Mouse (Mus musculus) neural tube, embryonic 13.5 days (tissue): Measurements from ENCODE around the gene Os9. TPM values are rescaled to one million over a fixed set of nuclear protein-coding genes. Genes with fewer than 3 reads are reported as not detected.
"Not testable (repeated sequence)": the region's sequence is repeated elsewhere in the genome, so short reads cannot be mapped to it uniquely, and the experiment has no call there.

Experiments used
- ATAC-seq: fragments of 200-750 bp; cut with Nextera tagmentation; 2 replicates; pipeline ENCODE4 v1.8.0; 2017; ENCODE audit warnings: low read depth, mild to moderate bottlenecking, moderate TSS enrichment, moderate library complexity
- H3K27ac ChIP-seq: fragments of 300-500 bp; sonication (generic); replicated peaks from 2 replicates; pipeline ENCODE4 v1.5.1; 2015; ENCODE audit warnings: moderate library complexity, mild to moderate bottlenecking, inconsistent platforms
- H3K27me3 ChIP-seq: fragments of 300-500 bp; sonication (generic); 2 replicates; pipeline ENCODE4 v1.6.1; 2015; ENCODE audit warnings: mild to moderate bottlenecking, inconsistent platforms
- H3K36me3 ChIP-seq: fragments of 300-500 bp; sonication (generic); 2 replicates; pipeline ENCODE4 v1.6.1; 2015; ENCODE audit warnings: mild to moderate bottlenecking, inconsistent platforms
- H3K4me1 ChIP-seq: fragments of 300-500 bp; sonication (generic); replicated peaks from 2 replicates; pipeline ENCODE4 v1.6.1; 2015; ENCODE audit warnings: inconsistent platforms
- H3K4me2 ChIP-seq: fragments of 300-500 bp; sonication (generic); 2 replicates; pipeline ENCODE4 v1.6.1; 2015; ENCODE audit warnings: inconsistent platforms, mild to moderate bottlenecking, moderate library complexity
- H3K4me3 ChIP-seq: fragments of 300-500 bp; sonication (generic); 2 replicates; pipeline ENCODE4 v1.5.1; 2015; ENCODE audit warnings: mild to moderate bottlenecking, inconsistent platforms
- H3K9ac ChIP-seq: fragments of 300-500 bp; sonication (generic); 2 replicates; pipeline ENCODE4 v1.6.1; 2015; ENCODE audit warnings: moderate library complexity, mild to moderate bottlenecking, inconsistent platforms
- H3K9me3 ChIP-seq: fragments of 300-500 bp; sonication (generic); 2 replicates; pipeline ENCODE4 v1.6.1; 2016; ENCODE audit warnings: inconsistent platforms
- WGBS: fragments of 180-500 bp; shearing (Covaris S2); methylation state at CpG from one replicate; pipeline ENCODE4 v1.1.7; 2015; 5-methylcytosine and 5-hydroxymethylcytosine counted together
- polyA plus RNA-seq: library from polyadenylated mRNA; unstranded; fragments of >200 nt; fragmentation: Nextera tagmentation; extraction: Ambion mirVana; gene quantifications from 2 replicates; pipeline ENCODE4 v1.2.1, GENCODE M21; 2015

Os9 gene
- polyA plus RNA-seq, 1 experiment from 2014 or later, result 146 TPM

- WGBS, result 35% methylated on average over 4 of the region's 4 CpGs
- no peak for ATAC-seq
- Histone ChIP-seq H3K4me1 (peaks cover 39% of the 10 kb centered on the region), H3K9ac (0 out of 2 replicates have a peak overlapping the region, but pooled peaks have one; percentile 17), H3K27me3 (peaks cover 42% of the 10 kb centered on the region), H3K4me3 (no peak overlapping the region), H3K36me3 (no peaks in the 10 kb centered on the region), H3K27ac (no peak overlapping the region), H3K4me2 (peak overlapping the region; percentile 4; the same call in 1 of the 2 replicates), H3K9me3 (no peaks in the 10 kb centered on the region)
These were observed 44.8 kb downstream of the Os9 start for GRCm38 (mm10) chr10:127076082-127076481.

DNA sequence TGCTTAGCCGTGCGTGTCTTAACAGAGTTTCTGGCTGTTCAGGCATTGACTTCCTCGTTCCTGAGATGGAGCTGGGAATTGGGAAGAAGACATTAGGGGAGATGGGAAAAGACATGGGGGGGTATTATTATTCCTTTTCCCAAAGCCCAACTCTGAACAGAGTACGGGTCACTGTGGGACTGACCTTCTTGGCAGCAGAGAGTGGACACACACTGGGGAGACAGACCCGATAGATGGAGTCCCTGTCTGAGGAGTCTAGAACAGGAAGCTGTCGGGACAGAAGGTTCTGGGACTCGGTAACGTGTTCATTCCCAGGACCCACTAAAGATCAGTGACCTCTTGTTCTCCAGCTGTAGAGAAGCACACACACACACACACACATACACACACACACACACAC is 45.3 kb downstream of the Os9 start:
- Histone ChIP-seq H3K36me3 (no peaks in the 10 kb centered on the region), H3K9me3 (no peaks in the 10 kb centered on the region), H3K4me2 (peak overlapping the region; percentile 4; the same call in 1 of the 2 replicates), H3K4me1 (peaks cover 38% of the 10 kb centered on the region), H3K27me3 (peaks cover 37% of the 10 kb centered on the region), H3K27ac (no peak overlapping the region), H3K4me3 (no peak overlapping the region), H3K9ac (0 out of 2 replicates have a peak overlapping the region, but pooled peaks have one; percentile 17)
- ATAC-seq, result no peak
- WGBS, result 79% methylated on average over 8 of the region's 8 CpGs

DNA sequence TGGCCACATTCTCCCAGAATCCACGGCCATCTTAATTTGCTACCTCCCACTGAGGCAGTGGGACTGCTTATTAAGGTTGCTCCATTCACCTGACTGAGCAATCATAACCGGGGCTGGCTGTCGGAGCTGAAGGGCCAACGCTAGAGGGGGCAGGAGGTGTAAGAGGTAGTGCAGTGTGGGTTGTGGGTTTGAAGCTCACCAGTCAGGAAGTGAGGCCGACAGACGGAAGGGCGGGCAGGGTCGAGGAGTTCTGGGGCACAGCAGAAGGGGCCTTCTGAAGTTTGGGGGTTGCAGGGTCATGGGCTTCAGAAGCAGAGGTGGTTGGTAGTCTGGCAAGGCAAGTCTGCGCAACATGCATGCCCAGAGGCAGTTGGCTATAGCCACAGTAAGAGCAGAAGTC is 45.9 kb downstream of the Os9 start, which contains the start of gene Agap2:
Agap2 (plus strand) TSS at position 205 of the 400 bp plus-strand sequence.
- Histone ChIP-seq H3K4me1 (peaks cover 33% of the 10 kb centered on the region), H3K27me3 (peaks cover 31% of the 10 kb centered on the region), H3K4me2 (peak within 1 kb of the TSS; percentile 4; the same call in 1 of the 2 replicates), H3K4me3 (no peak within 1 kb of the TSS), H3K36me3 (no peaks in the 10 kb centered on the region), H3K9ac (0 out of 2 replicates have a peak within 1 kb of the TSS, but pooled peaks have one; percentile 17), H3K27ac (no peak within 1 kb of the TSS), H3K9me3 (no peaks in the 10 kb centered on the region)
- 70% methylated on average over 9 of the region's 9 CpGs for WGBS
- ATAC-seq, result no peak

GRCm38 (mm10) chr10:127073981-127074380 is 47.0 kb downstream of the Os9 start:
- H3K9ac ChIP-seq, result no peak overlapping the region
- peaks cover 32% of the 10 kb centered on the region for H3K4me1 ChIP-seq
- no peak overlapping the region for H3K27ac ChIP-seq
- no peak overlapping the region for H3K4me3 ChIP-seq
- H3K9me3 ChIP-seq, result no peaks in the 10 kb centered on the region
- H3K36me3 ChIP-seq, result no peaks in the 10 kb centered on the region
- H3K4me2 ChIP-seq, result no peak overlapping the region
- WGBS, result 93% methylated on average over 1 of the region's 1 CpGs
- H3K27me3 ChIP-seq, result peaks cover 27% of the 10 kb centered on the region
- no peak for ATAC-seq

DNA sequence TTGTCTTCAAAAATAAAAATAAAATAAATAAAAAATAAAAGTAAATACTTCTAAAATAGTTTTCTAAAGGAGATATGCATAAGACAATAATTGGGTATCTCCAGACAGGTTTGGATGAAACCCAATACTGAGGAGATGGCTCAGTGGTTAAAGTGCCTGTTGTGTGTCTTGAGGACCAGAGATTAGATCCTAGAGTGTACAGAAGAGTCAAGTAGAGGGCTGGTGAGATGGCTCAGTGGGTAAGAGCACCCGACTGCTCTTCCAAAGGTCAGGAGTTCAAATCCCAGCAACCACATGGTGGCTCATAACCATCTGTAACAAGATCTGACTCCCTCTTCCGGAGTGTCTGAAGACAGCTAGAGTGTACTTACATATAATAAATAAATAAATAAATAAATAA is 48.0 kb downstream of the Os9 start:
- not testable (repeated sequence) for H3K4me3 ChIP-seq, H3K4me2 ChIP-seq, H3K36me3 ChIP-seq, H3K27ac ChIP-seq, ATAC-seq, H3K9me3 ChIP-seq, H3K9ac ChIP-seq
- Histone ChIP-seq H3K4me1 (peaks cover 37% of the 10 kb centered on the region), H3K27me3 (peaks cover 23% of the 10 kb centered on the region)
- WGBS, result 76% methylated on average over 2 of the region's 2 CpGs

GRCm38 (mm10) chr10:127072270-127072669 is 48.7 kb downstream of the Os9 start:
- H3K9ac ChIP-seq, H3K9me3 ChIP-seq, H3K4me2 ChIP-seq, H3K4me3 ChIP-seq, ATAC-seq, H3K27ac ChIP-seq: not testable (repeated sequence)
- peaks cover 36% of the 10 kb centered on the region for H3K4me1 ChIP-seq
- peaks cover 17% of the 10 kb centered on the region for H3K27me3 ChIP-seq
- 83% methylated on average over 4 of the region's 4 CpGs for WGBS
- peaks cover 14% of the 10 kb centered on the region for H3K36me3 ChIP-seq

GRCm38 (mm10) chr10:127071203-127071602 is 49.7 kb downstream of the Os9 start:
- H3K27me3 ChIP-seq, result peaks cover 7% of the 10 kb centered on the region
- H3K4me2 ChIP-seq, result peak overlapping the region; percentile 93
- peaks cover 25% of the 10 kb centered on the region for H3K36me3 ChIP-seq
- H3K4me1 ChIP-seq, result peaks cover 40% of the 10 kb centered on the region
- 71% methylated on average over 9 of the region's 9 CpGs for WGBS
- no peaks in the 10 kb centered on the region for H3K9me3 ChIP-seq
- no peak for ATAC-seq
- H3K27ac ChIP-seq, result no peak overlapping the region; the same call in 1 of the 2 replicates
- peak overlapping the region; percentile 65 for H3K4me3 ChIP-seq
- H3K9ac ChIP-seq, result peak overlapping the region; percentile 87

DNA sequence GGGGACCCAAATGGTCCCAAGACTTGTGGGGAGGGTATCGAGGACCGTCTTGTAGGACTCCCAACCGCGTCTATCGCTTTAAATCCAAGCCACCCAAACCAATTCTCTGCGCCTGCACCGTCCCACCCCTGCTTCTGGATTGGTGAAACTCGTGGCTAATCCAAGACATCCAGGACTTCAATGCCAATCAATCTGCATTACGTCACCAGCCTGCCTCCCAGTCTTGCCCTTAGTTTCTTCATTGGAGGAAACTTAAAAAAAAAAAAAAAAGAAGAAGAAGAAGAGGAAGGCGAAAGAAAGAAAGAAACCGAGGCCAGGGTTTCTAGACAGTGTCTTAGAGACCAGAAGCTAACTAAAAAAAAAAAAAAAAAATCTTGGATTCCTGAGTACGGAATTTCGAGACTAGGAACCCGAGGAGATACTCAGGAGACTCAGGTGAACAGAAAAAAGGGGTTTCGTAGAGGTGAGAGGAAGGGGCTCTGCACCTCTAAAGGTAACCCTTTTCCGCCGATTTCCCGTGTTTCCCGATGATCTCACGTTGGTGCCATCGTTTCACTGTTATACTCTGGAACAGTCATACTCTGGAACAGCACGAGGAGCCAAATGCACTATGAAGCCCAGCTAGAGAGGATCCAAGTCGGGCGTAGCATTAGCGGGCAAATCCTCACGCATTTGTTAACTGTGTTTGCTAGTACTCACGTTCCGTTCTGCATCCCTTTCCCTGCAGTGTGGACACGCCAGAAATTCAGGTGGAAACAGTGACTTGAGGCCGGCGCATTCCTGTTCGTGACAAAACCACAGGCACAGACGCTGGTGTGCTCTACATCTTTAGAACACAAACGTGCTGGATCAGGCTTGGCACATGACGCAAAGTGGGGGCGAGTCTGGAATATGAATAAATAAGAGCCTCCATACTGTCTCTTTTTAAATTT is 50.5 kb downstream of the Os9 start, which contains the start of gene Tspan31:
Tspan31 (minus strand) TSS at position 75 of the 932 bp plus-strand sequence.
- H3K27me3 ChIP-seq, result no peaks in the 10 kb centered on the region
- H3K4me1 ChIP-seq, result peaks cover 44% of the 10 kb centered on the region
- H3K27ac ChIP-seq, result peak within 1 kb of the TSS; percentile 94
- peak within 1 kb of the TSS; percentile 93 for H3K4me2 ChIP-seq
- H3K4me3 ChIP-seq, result peak within 1 kb of the TSS; percentile 65
- H3K36me3 ChIP-seq, result peaks cover 32% of the 10 kb centered on the region
- no peaks in the 10 kb centered on the region for H3K9me3 ChIP-seq
- H3K9ac ChIP-seq, result peak within 1 kb of the TSS; percentile 87
- WGBS, result 2% methylated on average over 36 of the region's 36 CpGs
- peak; percentile 95 for ATAC-seq

- peaks cover 41% of the 10 kb centered on the region for H3K36me3 ChIP-seq
- H3K27ac ChIP-seq, result peak overlapping the region; percentile 94
- WGBS, result 4% methylated on average over 30 of the region's 30 CpGs
- peak overlapping the region; percentile 93 for H3K4me2 ChIP-seq
- peak overlapping the region; percentile 65 for H3K4me3 ChIP-seq
- H3K9me3 ChIP-seq, result no peaks in the 10 kb centered on the region
- H3K4me1 ChIP-seq, result peaks cover 54% of the 10 kb centered on the region
- no peaks in the 10 kb centered on the region for H3K27me3 ChIP-seq
- ATAC-seq, result peak; percentile 82
- H3K9ac ChIP-seq, result peak overlapping the region; percentile 77
These were observed 51.4 kb downstream of the Os9 start for GRCm38 (mm10) chr10:127069281-127070189.

GRCm38 (mm10) chr10:127068360-127069038 is 52.4 kb downstream of the Os9 start:
- no peaks in the 10 kb centered on the region for H3K9me3 ChIP-seq
- H3K27ac ChIP-seq, result peak overlapping the region; percentile 94
- H3K36me3 ChIP-seq, result peaks cover 41% of the 10 kb centered on the region
- 83% methylated on average over 9 of the region's 9 CpGs for WGBS
- H3K9ac ChIP-seq, result peak overlapping the region; percentile 77
- peaks cover 56% of the 10 kb centered on the region for H3K4me1 ChIP-seq
- no peak for ATAC-seq
- H3K4me2 ChIP-seq, result peak overlapping the region; percentile 93
- H3K4me3 ChIP-seq, result peak overlapping the region; percentile 65
- H3K27me3 ChIP-seq, result no peaks in the 10 kb centered on the region

- Histone ChIP-seq H3K27ac (0 out of 2 replicates have a peak overlapping the region, but pooled peaks have one; percentile 9), H3K9me3 (no peaks in the 10 kb centered on the region), H3K36me3 (peaks cover 41% of the 10 kb centered on the region), H3K4me3 (peak overlapping the region; percentile 16), H3K9ac (no peak overlapping the region), H3K27me3 (no peaks in the 10 kb centered on the region), H3K4me1 (peaks cover 66% of the 10 kb centered on the region), H3K4me2 (no peak overlapping the region; the same call in 1 of the 2 replicates)
- no peak for ATAC-seq
- WGBS, result 88% methylated on average over 14 of the region's 14 CpGs
These were observed 54.4 kb downstream of the Os9 start for GRCm38 (mm10) chr10:127066519-127067018.
